Comparison of ENCODE assay signal across 18 mouse cellular contexts in the genomic region with DNA sequence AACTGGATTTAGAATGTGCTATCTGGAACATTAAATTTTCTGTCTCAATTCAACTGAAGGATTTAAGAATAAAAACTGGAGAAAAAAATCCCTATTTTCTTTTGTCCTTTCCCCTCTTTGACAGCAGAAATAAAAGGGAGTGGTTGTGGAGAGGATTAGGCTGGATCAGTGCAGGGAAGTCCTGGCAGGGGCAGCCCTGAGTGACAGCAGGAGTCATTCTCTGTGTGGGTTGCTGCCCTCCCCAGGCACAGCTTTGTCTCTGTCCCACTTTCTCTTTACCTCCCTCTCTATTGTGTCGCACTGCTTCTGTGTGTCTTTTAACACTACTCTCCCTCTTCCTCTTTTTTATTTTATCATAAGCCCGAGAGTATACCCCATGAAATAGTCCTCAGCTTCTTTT.
DNase-seq lines count a peak whose midpoint lies in the region; ATAC-seq and TF ChIP-seq lines count a peak whose summit lies in the region.
"Had no signal": no experiment of that assay in that cellular context is flagged by ENCODE, and none has a peak within 500 bp of the region (broad histone marks: within the 10 kb centered on the region; RNA-seq: fewer than 3 reads in every experiment).

No protein-coding gene starts in this region.

- no peak overlapping the region for H3K9ac ChIP-seq in forebrain, embryonic 11.5 days (ENCODE audit: low read length)
- no peak overlapping the region for H3K9ac ChIP-seq in forebrain, postnatal 0 days
- H3K9ac ChIP-seq in embryonic facial prominence, embryonic 14.5 days (ENCODE audit: low read depth, low read length) = no peak overlapping the region
- H3K9ac ChIP-seq in forebrain, embryonic 15.5 days (replicated peaks) = no peak overlapping the region
- H3K9ac ChIP-seq: embryonic facial prominence, embryonic 15.5 days; heart, embryonic 13.5 days; hindbrain, embryonic 14.5 days; liver, embryonic 15.5 days; neural tube, embryonic 12.5 days had no signal

- TF ChIP-seq POLR2A in lung, adult 2 months (IDR thresholded peaks at IDR 0.05; ENCODE audit: borderline replicate concordance, extremely low read depth, low read depth, low read length) = no peak

- no peak for DNase-seq in forebrain, embryonic 11.5 days (ENCODE audit: low spot score)
- no peak for DNase-seq in forebrain, postnatal 0 days
- peak; percentile 4 for DNase-seq in embryonic facial prominence, embryonic 14.5 days (ENCODE audit: low spot score)
- DNase-seq in retina, embryonic 14.5 days (ENCODE audit: low spot score) = peak; percentile 30
- no peak for DNase-seq in lung, adult 2 months
- DNase-seq in urinary bladder, postnatal 36 days (ENCODE audit: low spot score in 2 of 2) = no peak
- DNase-seq: adrenal gland, adult 8-10 months; cerebellum, postnatal 36 days; gastrocnemius, postnatal 10 days; heart, adult 18-20 months; kidney, adult 11 months had no signal

- no peak overlapping the region for H3K27ac ChIP-seq in forebrain, embryonic 11.5 days (ENCODE audit: low read depth, low read length)
- no peak overlapping the region for H3K27ac ChIP-seq in forebrain, postnatal 0 days (ENCODE audit: low read depth, low read length)
- no peak overlapping the region for H3K27ac ChIP-seq in embryonic facial prominence, embryonic 14.5 days (replicated peaks; ENCODE audit: low read depth, low read length)
- H3K27ac ChIP-seq in forebrain, embryonic 15.5 days (replicated peaks) = no peak overlapping the region
- H3K27ac ChIP-seq: embryonic facial prominence, embryonic 15.5 days; heart, embryonic 13.5 days; hindbrain, embryonic 14.5 days; liver, embryonic 15.5 days; neural tube, embryonic 12.5 days had no signal

- no peaks in the 10 kb centered on the region for H3K36me3 ChIP-seq in forebrain, embryonic 11.5 days (ENCODE audit: control insufficient read depth, insufficient read depth, low read length)
- no peaks in the 10 kb centered on the region for H3K36me3 ChIP-seq in forebrain, postnatal 0 days (ENCODE audit: insufficient read depth)
- H3K36me3 ChIP-seq in embryonic facial prominence, embryonic 14.5 days (ENCODE audit: control insufficient read depth, insufficient read depth, low read length) = no peaks in the 10 kb centered on the region
- H3K36me3 ChIP-seq in forebrain, embryonic 15.5 days = no peaks in the 10 kb centered on the region
- H3K36me3 ChIP-seq: embryonic facial prominence, embryonic 15.5 days; heart, embryonic 13.5 days; liver, embryonic 15.5 days; neural tube, embryonic 12.5 days had no signal

- ATAC-seq in forebrain, embryonic 11.5 days (replicated peaks; ENCODE audit: low FRiP score) = peak; percentile 89
- no peak for ATAC-seq in forebrain, postnatal 0 days
- ATAC-seq in embryonic facial prominence, embryonic 14.5 days (ENCODE audit: low read depth) = no peak
- ATAC-seq in forebrain, embryonic 15.5 days (replicated peaks) = 0 out of 2 replicates have a peak, but pooled peaks have one; percentile 43
- ATAC-seq: lung, postnatal 0 days had no signal

- no peak overlapping the region for H3K4me2 ChIP-seq in forebrain, embryonic 11.5 days (ENCODE audit: low read depth, low read length, severe bottlenecking)
- no peak overlapping the region for H3K4me2 ChIP-seq in forebrain, postnatal 0 days (ENCODE audit: low read depth)
- H3K4me2 ChIP-seq in embryonic facial prominence, embryonic 14.5 days (ENCODE audit: low read depth, low read length) = no peak overlapping the region
- H3K4me2 ChIP-seq in forebrain, embryonic 15.5 days (replicated peaks) = no peak overlapping the region
- H3K4me2 ChIP-seq: embryonic facial prominence, embryonic 15.5 days; heart, embryonic 13.5 days; hindbrain, embryonic 14.5 days; liver, embryonic 15.5 days; neural tube, embryonic 12.5 days had no signal

- no peaks in the 10 kb centered on the region for H3K4me1 ChIP-seq in forebrain, embryonic 11.5 days (replicated peaks; ENCODE audit: control insufficient read depth, insufficient read depth, low read length)
- H3K4me1 ChIP-seq in forebrain, postnatal 0 days (ENCODE audit: insufficient read depth) = no peaks in the 10 kb centered on the region
- H3K4me1 ChIP-seq in embryonic facial prominence, embryonic 14.5 days (ENCODE audit: control insufficient read depth, insufficient read depth, low read length) = no peaks in the 10 kb centered on the region
- H3K4me1 ChIP-seq in forebrain, embryonic 15.5 days = peaks cover 7% of the 10 kb centered on the region; the same call in 1 of the 2 replicates
- no peaks in the 10 kb centered on the region for H3K4me1 ChIP-seq in lung, adult 2 months (ENCODE audit: control insufficient read depth, insufficient read depth, low read length)
- H3K4me1 ChIP-seq: embryonic facial prominence, embryonic 15.5 days; liver, embryonic 15.5 days; neural tube, embryonic 12.5 days had no signal

- H3K27me3 ChIP-seq in forebrain, embryonic 11.5 days (ENCODE audit: control insufficient read depth, insufficient read depth, low read length) = no peaks in the 10 kb centered on the region
- H3K27me3 ChIP-seq in forebrain, postnatal 0 days (ENCODE audit: insufficient read depth, low read length) = no peaks in the 10 kb centered on the region
- no peaks in the 10 kb centered on the region for H3K27me3 ChIP-seq in embryonic facial prominence, embryonic 14.5 days (replicated peaks; ENCODE audit: control insufficient read depth, insufficient read depth, low read length)
- H3K27me3 ChIP-seq in forebrain, embryonic 15.5 days = no peaks in the 10 kb centered on the region
- H3K27me3 ChIP-seq: embryonic facial prominence, embryonic 15.5 days; heart, embryonic 13.5 days; liver, embryonic 15.5 days; neural tube, embryonic 12.5 days had no signal

- no peak for TF ChIP-seq CTCF in forebrain, postnatal 0 days (IDR thresholded peaks at IDR 0.05; ENCODE audit: low read depth)
- TF ChIP-seq CTCF in lung, adult 2 months (IDR thresholded peaks at IDR 0.05; ENCODE audit: insufficient read depth, low read length) = no peak

- H3K9me3 ChIP-seq in forebrain, embryonic 11.5 days (ENCODE audit: control insufficient read depth, low read length) = no peaks in the 10 kb centered on the region
- H3K9me3 ChIP-seq in forebrain, postnatal 0 days (ENCODE audit: low read length) = no peaks in the 10 kb centered on the region
- no peaks in the 10 kb centered on the region for H3K9me3 ChIP-seq in embryonic facial prominence, embryonic 14.5 days (ENCODE audit: control insufficient read depth, low read length)
- no peaks in the 10 kb centered on the region for H3K9me3 ChIP-seq in forebrain, embryonic 15.5 days
- H3K9me3 ChIP-seq: embryonic facial prominence, embryonic 15.5 days; heart, embryonic 13.5 days; liver, embryonic 15.5 days; neural tube, embryonic 12.5 days had no signal

- WGBS in forebrain, embryonic 11.5 days = 9% methylated on average over 2 of the region's 2 CpGs
- WGBS in forebrain, postnatal 0 days = 15% methylated on average over 2 of the region's 2 CpGs
- 46% methylated on average over 2 of the region's 2 CpGs for WGBS in embryonic facial prominence, embryonic 14.5 days
- 4% methylated on average over 2 of the region's 2 CpGs for WGBS in forebrain, embryonic 15.5 days
- WGBS in lung, adult 2 months = 47% methylated on average over 2 of the region's 2 CpGs

- H3K4me3 ChIP-seq in forebrain, embryonic 11.5 days (ENCODE audit: low read depth, low read length) = no peak overlapping the region
- H3K4me3 ChIP-seq in forebrain, postnatal 0 days (ENCODE audit: low read depth, low read length) = no peak overlapping the region
- H3K4me3 ChIP-seq in embryonic facial prominence, embryonic 14.5 days (ENCODE audit: low read depth, low read length) = no peak overlapping the region
- no peak overlapping the region for H3K4me3 ChIP-seq in forebrain, embryonic 15.5 days
- no peak overlapping the region for H3K4me3 ChIP-seq in lung, adult 2 months (replicated peaks; ENCODE audit: extremely low read depth, low read depth, low read length)
- H3K4me3 ChIP-seq: embryonic facial prominence, embryonic 15.5 days; heart, embryonic 13.5 days; liver, embryonic 15.5 days; neural tube, embryonic 12.5 days had no signal

Comparison
In these comparisons a context has a peak if more than half of its experiments do, and no peak if none do; other contexts are left out.
1. ATAC-seq: peak in forebrain, embryonic 11.5 days (single experiment) and forebrain, embryonic 15.5 days (single experiment); none in forebrain, postnatal 0 days (single experiment) and embryonic facial prominence, embryonic 14.5 days (single experiment).
2. DNase-seq: peak in embryonic facial prominence, embryonic 14.5 days (single experiment) and retina, embryonic 14.5 days (single experiment); none in forebrain, embryonic 11.5 days (single experiment), forebrain, postnatal 0 days (single experiment), lung, adult 2 months (single experiment) and urinary bladder, postnatal 36 days (0 of 2).